Mouse (Mus musculus): ENCODE measurements at regions not wholly inside any gene's neighbourhood (a gene's known extent, or its start where the extent isn't known, plus 50 kb on each side); places are given as distances from the start of the nearest gene placed in this dataset.
A peak's percentile ranks its signal among the peaks of the same experiment; 100 is the strongest.

GRCm38 (mm10) chr3:4336441-4336840 is 1414.2 kb upstream of the Gm8797 start:
- H3K4me1 ChIP-seq (ENCODE audit: control insufficient read depth, insufficient read depth, low read length) = no peaks in the 10 kb centered on the region
- TF ChIP-seq CTCF (conservative IDR thresholded peaks at IDR 0.05; ENCODE audit: insufficient read depth, insufficient read length, low read depth, low read length) = no peak
- no peak for TF ChIP-seq POLR2A (IDR thresholded peaks at IDR 0.05; ENCODE audit: low read depth, low read length)
- no peak overlapping the region for H3K4me3 ChIP-seq (ENCODE audit: insufficient read depth, low read depth, low read length)
- H3K27me3 ChIP-seq (replicated peaks; ENCODE audit: control insufficient read depth, insufficient read depth, low read length) = no peaks in the 10 kb centered on the region
- no peak for DNase-seq
- H3K27ac ChIP-seq (ENCODE audit: insufficient read depth, low read depth, low read length) = no peak overlapping the region
- 79% methylated on average over 4 of the region's 4 CpGs for WGBS
- H3K36me3 ChIP-seq (ENCODE audit: control insufficient read depth, insufficient read depth, low read length) = no peaks in the 10 kb centered on the region

DNA sequence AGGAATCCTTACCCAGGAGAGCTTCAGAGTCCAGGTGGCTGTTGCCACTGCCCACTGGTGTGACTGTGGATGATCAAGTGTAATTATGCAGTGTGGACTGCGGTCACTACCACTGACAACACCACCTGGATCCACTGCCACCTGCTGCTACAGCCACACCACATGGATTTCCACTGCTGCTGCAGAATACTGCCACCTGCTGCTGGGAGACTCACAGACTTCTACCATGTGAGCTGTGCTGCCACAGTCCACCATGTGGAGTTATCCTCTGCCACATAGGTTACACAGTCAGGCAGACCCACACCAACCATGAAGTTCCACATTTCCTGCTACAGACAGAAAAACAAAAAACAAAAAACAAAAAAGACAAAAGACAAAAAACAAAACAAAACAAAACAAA is 1411.5 kb upstream of the Gm8797 start:
- H3K27ac ChIP-seq (ENCODE audit: insufficient read depth, low read depth, low read length) = no peak overlapping the region
- peak; percentile 18 for DNase-seq
- no peaks in the 10 kb centered on the region for H3K4me1 ChIP-seq (ENCODE audit: control insufficient read depth, insufficient read depth, low read length)
- 86% methylated on average over 1 of the region's 1 CpGs for WGBS
- no peak for TF ChIP-seq POLR2A (IDR thresholded peaks at IDR 0.05; ENCODE audit: low read depth, low read length)
- no peak; the same call in 1 of the 2 replicates for TF ChIP-seq CTCF (conservative IDR thresholded peaks at IDR 0.05; ENCODE audit: insufficient read depth, insufficient read length, low read depth, low read length)
- H3K4me3 ChIP-seq (ENCODE audit: insufficient read depth, low read depth, low read length) = no peak overlapping the region
- H3K36me3 ChIP-seq (ENCODE audit: control insufficient read depth, insufficient read depth, low read length) = no peaks in the 10 kb centered on the region
- H3K27me3 ChIP-seq (replicated peaks; ENCODE audit: control insufficient read depth, insufficient read depth, low read length) = no peaks in the 10 kb centered on the region

Measured in kidney, adult 2 months (tissue).